ENCODE assay signal across 21 mouse cellular contexts in genomic region chr1:53224775-53225174, GRCm38 (mm10). TPM values are rescaled to one million over a fixed set of nuclear protein-coding genes. Genes with fewer than 3 reads are reported as not detected.
DNase-seq lines count a peak whose midpoint lies in the region; ATAC-seq and TF ChIP-seq lines count a peak whose summit lies in the region.
"Had no signal": no experiment of that assay in that cellular context is flagged by ENCODE, and none has a peak within 500 bp of the region (broad histone marks: within the 10 kb centered on the region; RNA-seq: fewer than 3 reads in every experiment).

No protein-coding gene starts in this region.

- H3K4me3 ChIP-seq in cerebellum, adult 2 months (replicated peaks; ENCODE audit: insufficient read depth, low read depth, low read length): no peak overlapping the region
- H3K4me3 ChIP-seq in forebrain, embryonic 16.5 days (replicated peaks; ENCODE audit: low read length): no peak overlapping the region
- H3K4me3 ChIP-seq in forebrain, embryonic 12.5 days (replicated peaks): no peak overlapping the region
- H3K4me3 ChIP-seq in heart, embryonic 12.5 days: no peak overlapping the region
- H3K4me3 ChIP-seq in neural tube, embryonic 14.5 days (ENCODE audit: low read depth, low read length): no peak overlapping the region
- no peak overlapping the region for H3K4me3 ChIP-seq in neural tube, embryonic 15.5 days (replicated peaks)
- H3K4me3 ChIP-seq: embryonic facial prominence, embryonic 13.5 days; heart, adult 2 months; hindbrain, embryonic 10.5 days; intestine, embryonic 15.5 days had no signal

- peak; percentile 50; the same call in 1 of the 2 replicates for ATAC-seq in forebrain, embryonic 16.5 days
- no peak for ATAC-seq in forebrain, embryonic 12.5 days (ENCODE audit: low FRiP score)
- ATAC-seq in heart, embryonic 12.5 days (ENCODE audit: insufficient number of reproducible peaks, low FRiP score): no peak
- peak; percentile 28; the same call in 1 of the 2 replicates for ATAC-seq in neural tube, embryonic 14.5 days (ENCODE audit: low read depth)
- no peak for ATAC-seq in neural tube, embryonic 15.5 days (ENCODE audit: low FRiP score)
- ATAC-seq: CD4-positive, CD25-positive, alpha-beta regulatory T cell, adult 4 months; intestine, embryonic 15.5 days had no signal

- no peaks in the 10 kb centered on the region for H3K9me3 ChIP-seq in forebrain, embryonic 16.5 days (ENCODE audit: control insufficient read depth, low read length)
- no peaks in the 10 kb centered on the region for H3K9me3 ChIP-seq in forebrain, embryonic 12.5 days
- H3K9me3 ChIP-seq in heart, embryonic 12.5 days (replicated peaks): 0 out of 2 replicates have a peak, but pooled peaks cover under 1% of the 10 kb centered on the region
- no peaks in the 10 kb centered on the region for H3K9me3 ChIP-seq in neural tube, embryonic 14.5 days (ENCODE audit: control insufficient read depth, low read length)
- no peaks in the 10 kb centered on the region for H3K9me3 ChIP-seq in neural tube, embryonic 15.5 days (replicated peaks)
- H3K9me3 ChIP-seq: embryonic facial prominence, embryonic 13.5 days; G1E; hindbrain, embryonic 10.5 days; intestine, embryonic 15.5 days had no signal

- no peak overlapping the region for H3K4me2 ChIP-seq in forebrain, embryonic 16.5 days (ENCODE audit: low read length)
- no peak overlapping the region for H3K4me2 ChIP-seq in forebrain, embryonic 12.5 days
- H3K4me2 ChIP-seq in heart, embryonic 12.5 days: no peak overlapping the region
- H3K4me2 ChIP-seq in neural tube, embryonic 14.5 days (ENCODE audit: low read depth, low read length): no peak overlapping the region
- no peak overlapping the region for H3K4me2 ChIP-seq in neural tube, embryonic 15.5 days
- H3K4me2 ChIP-seq: embryonic facial prominence, embryonic 13.5 days; heart, embryonic 11.5 days; hindbrain, embryonic 14.5 days; intestine, embryonic 15.5 days had no signal

- TF ChIP-seq CTCF in cerebellum, adult 2 months (IDR thresholded peaks at IDR 0.05; ENCODE audit: borderline replicate concordance, insufficient read depth, low read depth, low read length): no peak

- H3K27ac ChIP-seq in cerebellum, adult 2 months (ENCODE audit: insufficient read depth, low read length): peak overlapping the region; percentile 98
- no peak overlapping the region for H3K27ac ChIP-seq in forebrain, embryonic 16.5 days (ENCODE audit: low read length)
- no peak overlapping the region for H3K27ac ChIP-seq in forebrain, embryonic 12.5 days
- H3K27ac ChIP-seq in heart, embryonic 12.5 days (ENCODE audit: poor library complexity, severe bottlenecking): no peak overlapping the region
- H3K27ac ChIP-seq in neural tube, embryonic 14.5 days (ENCODE audit: low read depth, low read length): no peak overlapping the region
- no peak overlapping the region for H3K27ac ChIP-seq in neural tube, embryonic 15.5 days (replicated peaks)
- H3K27ac ChIP-seq: embryonic facial prominence, embryonic 13.5 days; heart, adult 2 months; hindbrain, embryonic 10.5 days; hindbrain, embryonic 14.5 days; intestine, embryonic 15.5 days had no signal

- H3K27me3 ChIP-seq in cerebellum, adult 2 months (ENCODE audit: control insufficient read depth, insufficient read depth, low read length): no peaks in the 10 kb centered on the region
- no peaks in the 10 kb centered on the region for H3K27me3 ChIP-seq in forebrain, embryonic 16.5 days (replicated peaks; ENCODE audit: control insufficient read depth, insufficient read depth, low read length)
- no peaks in the 10 kb centered on the region for H3K27me3 ChIP-seq in forebrain, embryonic 12.5 days
- H3K27me3 ChIP-seq in heart, embryonic 12.5 days (replicated peaks): no peaks in the 10 kb centered on the region
- H3K27me3 ChIP-seq in neural tube, embryonic 14.5 days (ENCODE audit: control insufficient read depth, insufficient read depth, low read length): no peaks in the 10 kb centered on the region
- H3K27me3 ChIP-seq in neural tube, embryonic 15.5 days (replicated peaks): no peaks in the 10 kb centered on the region
- H3K27me3 ChIP-seq: embryonic facial prominence, embryonic 13.5 days; intestine, embryonic 15.5 days had no signal

- H3K9ac ChIP-seq in forebrain, embryonic 16.5 days (replicated peaks; ENCODE audit: low read depth, low read length): no peak overlapping the region
- no peak overlapping the region for H3K9ac ChIP-seq in forebrain, embryonic 12.5 days
- no peak overlapping the region for H3K9ac ChIP-seq in heart, embryonic 12.5 days
- H3K9ac ChIP-seq in neural tube, embryonic 14.5 days (replicated peaks; ENCODE audit: low read depth, low read length): no peak overlapping the region
- H3K9ac ChIP-seq in neural tube, embryonic 15.5 days (replicated peaks): no peak overlapping the region
- H3K9ac ChIP-seq: embryonic facial prominence, embryonic 13.5 days; hindbrain, embryonic 14.5 days; intestine, embryonic 15.5 days had no signal

- DNase-seq in cerebellum, adult 2 months: peak in 1 of 2 experiments; percentile 15
- no peak for DNase-seq in cerebellum, postnatal 10 days
- peak; percentile 37 for DNase-seq in heart, adult 11 months
- DNase-seq: adrenal gland, postnatal 10 days; B cell, adult 2 months; gastrocnemius, postnatal 10 days; heart, adult 2 months; kidney, adult 18-20 months had no signal

- WGBS in cerebellum, adult 2 months: 65% methylated on average over 1 of the region's 1 CpGs
- 72% methylated on average over 1 of the region's 1 CpGs for WGBS in forebrain, embryonic 16.5 days
- WGBS in forebrain, embryonic 12.5 days: 74% methylated on average over 1 of the region's 1 CpGs
- 95% methylated on average over 1 of the region's 1 CpGs for WGBS in heart, embryonic 12.5 days
- 71% methylated on average over 1 of the region's 1 CpGs for WGBS in neural tube, embryonic 14.5 days
- 61% methylated on average over 1 of the region's 1 CpGs for WGBS in neural tube, embryonic 15.5 days

- H3K4me1 ChIP-seq in cerebellum, adult 2 months (ENCODE audit: control insufficient read depth, insufficient read depth, low read length): peaks cover 12% of the 10 kb centered on the region
- no peaks in the 10 kb centered on the region for H3K4me1 ChIP-seq in forebrain, embryonic 16.5 days (replicated peaks; ENCODE audit: control insufficient read depth, insufficient read depth, low read length)
- H3K4me1 ChIP-seq in forebrain, embryonic 12.5 days: no peaks in the 10 kb centered on the region
- H3K4me1 ChIP-seq in heart, embryonic 12.5 days (replicated peaks): peaks cover 7% of the 10 kb centered on the region; the same call in 1 of the 2 replicates
- H3K4me1 ChIP-seq in neural tube, embryonic 14.5 days (ENCODE audit: control insufficient read depth, insufficient read depth, low read length): no peaks in the 10 kb centered on the region
- H3K4me1 ChIP-seq in neural tube, embryonic 15.5 days: no peaks in the 10 kb centered on the region
- H3K4me1 ChIP-seq: embryonic facial prominence, embryonic 13.5 days; hindbrain, embryonic 10.5 days; intestine, embryonic 15.5 days had no signal

- TF ChIP-seq POLR2A in cerebellum, adult 2 months (IDR thresholded peaks at IDR 0.05; ENCODE audit: borderline replicate concordance, insufficient read depth, low read length): no peak

- H3K36me3 ChIP-seq in forebrain, embryonic 16.5 days (ENCODE audit: control insufficient read depth, insufficient read depth): no peaks in the 10 kb centered on the region
- H3K36me3 ChIP-seq in forebrain, embryonic 12.5 days (replicated peaks): no peaks in the 10 kb centered on the region
- no peaks in the 10 kb centered on the region; the same call in 1 of the 2 replicates for H3K36me3 ChIP-seq in heart, embryonic 12.5 days
- H3K36me3 ChIP-seq in neural tube, embryonic 14.5 days (ENCODE audit: control insufficient read depth, insufficient read depth, low read length): no peaks in the 10 kb centered on the region
- no peaks in the 10 kb centered on the region for H3K36me3 ChIP-seq in neural tube, embryonic 15.5 days
- H3K36me3 ChIP-seq: embryonic facial prominence, embryonic 13.5 days; intestine, embryonic 15.5 days had no signal

RNA-seq across cellular contexts. Expression of gene 1700019A02Rik, which starts 37.3 kb away (rescaled TPM):
- 0.25 TPM in 1 of 2 replicates, not detected in the other for polyA plus RNA-seq in cerebellum, adult 2 months (2012; rRNA removed)
- polyA plus RNA-seq in forebrain, embryonic 16.5 days (2015; fragmentation: Nextera tagmentation; extraction: Ambion mirVana): not detected in 2 replicates
- polyA plus RNA-seq in forebrain, embryonic 12.5 days (2016; fragmentation: Nextera tagmentation; extraction: Ambion mirVana): not detected in 2 replicates
- polyA plus RNA-seq in heart, embryonic 12.5 days (2016; fragmentation: Nextera tagmentation; extraction: Ambion mirVana): not detected in 2 replicates
- not detected in 2 replicates for polyA plus RNA-seq in neural tube, embryonic 14.5 days (2014; fragmentation: Nextera tagmentation; extraction: Ambion mirVana)
- polyA plus RNA-seq in neural tube, embryonic 15.5 days (2015; fragmentation: Nextera tagmentation; extraction: Ambion mirVana): not detected in 2 replicates
- polyA plus RNA-seq: CD4-positive, CD25-positive, alpha-beta regulatory T cell, adult 4 months; embryonic facial prominence, embryonic 13.5 days; G1E; heart, adult 2 months; heart, embryonic 11.5 days; heart, embryonic 16.5 days; hindbrain, embryonic 10.5 days; hindbrain, embryonic 14.5 days; intestine, embryonic 15.5 days had no signal

Comparison
In these comparisons a context has a peak if more than half of its experiments do, and no peak if none do; other contexts are left out.
1. ATAC-seq: peak in forebrain, embryonic 16.5 days (single experiment) and neural tube, embryonic 14.5 days (single experiment); none in forebrain, embryonic 12.5 days (single experiment), heart, embryonic 12.5 days (single experiment) and neural tube, embryonic 15.5 days (single experiment).